Mouse (Mus musculus) adrenal gland, adult 8-10 months (tissue): ENCODE measurements around the gene Prss43. TPM values are rescaled to one million over a fixed set of nuclear protein-coding genes. Genes with fewer than 3 reads are reported as not detected.
"Not testable (repeated sequence)": the region's sequence is repeated elsewhere in the genome, so short reads cannot be mapped to it uniquely, and the experiment has no call there.

ENCODE experiments used
- DNase-seq: peaks from one replicate; pipeline ENCODE4 v3.0.0; 2022
- total RNA-seq, 4 experiments: library from RNA; stranded (reverse); gene quantifications; 2 replicates each; pipeline ENCODE4 v1.2.4; 2022

Gene Prss43
- not detected for total RNA-seq

DNA sequence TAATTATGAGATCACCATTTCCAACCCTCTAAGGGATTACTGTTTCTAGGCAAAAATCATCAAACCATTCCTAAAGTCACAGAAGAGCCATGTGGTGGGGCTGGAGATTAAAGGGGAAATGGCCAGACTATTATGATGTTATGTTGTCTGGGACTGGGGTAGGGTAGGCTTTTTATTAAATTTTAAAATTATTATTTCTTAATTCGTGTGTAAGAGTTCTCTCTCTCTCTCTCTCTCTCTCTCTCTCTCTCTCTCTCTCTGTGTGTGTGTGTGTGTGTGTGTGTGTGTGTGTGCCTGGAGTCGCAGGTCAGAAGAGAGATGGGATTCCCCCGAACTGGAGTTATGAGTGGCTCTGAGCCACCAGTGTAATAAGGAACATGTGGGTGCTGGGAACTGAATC lies at the start of gene Prss43:
Prss43 (plus strand) TSS at position 301 of the 400 bp plus-strand sequence.
- DNase-seq = no peak

DNA sequence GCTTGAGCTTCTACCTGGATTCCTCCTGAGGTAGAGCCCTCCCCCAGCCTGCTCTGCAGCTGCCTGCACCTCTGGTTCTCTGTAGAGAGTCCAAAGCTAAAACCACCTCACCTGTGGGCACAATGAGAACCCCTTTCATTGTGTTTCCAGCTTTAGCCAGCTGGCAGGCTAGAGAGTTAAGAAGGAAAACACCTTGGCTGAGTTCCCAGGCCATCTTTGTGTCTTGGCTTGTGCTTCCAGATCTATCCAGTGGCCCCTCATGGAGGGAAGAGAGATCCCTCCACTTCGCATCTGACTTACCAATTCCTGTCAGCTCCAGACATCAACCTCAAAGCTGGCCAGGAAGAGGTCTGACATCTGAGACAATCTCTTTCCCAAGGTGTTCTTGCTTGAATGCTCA lies 48.4 kb upstream of the Prss43 start:
- DNase-seq = no peak

DNA sequence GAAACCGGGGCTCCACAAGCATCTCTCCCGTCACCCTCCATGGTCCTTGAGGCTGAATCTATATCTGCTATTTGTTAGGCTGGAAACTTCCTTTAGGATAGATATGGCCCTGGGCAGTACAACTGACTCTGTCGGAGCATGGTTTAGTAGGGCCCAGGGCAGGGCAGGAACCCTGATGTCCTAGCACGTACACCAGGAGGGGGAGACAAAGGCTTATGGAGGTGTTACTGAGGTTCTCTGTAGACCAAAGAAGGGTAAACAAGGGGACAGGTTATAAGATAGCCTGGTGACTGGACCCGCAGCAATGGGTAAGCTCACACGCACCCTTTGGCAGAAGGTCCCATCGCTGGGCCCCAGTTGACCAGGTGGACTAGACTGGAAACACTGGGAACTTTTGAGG lies 47.9 kb upstream of the Prss43 start:
- DNase-seq = no peak

DNA sequence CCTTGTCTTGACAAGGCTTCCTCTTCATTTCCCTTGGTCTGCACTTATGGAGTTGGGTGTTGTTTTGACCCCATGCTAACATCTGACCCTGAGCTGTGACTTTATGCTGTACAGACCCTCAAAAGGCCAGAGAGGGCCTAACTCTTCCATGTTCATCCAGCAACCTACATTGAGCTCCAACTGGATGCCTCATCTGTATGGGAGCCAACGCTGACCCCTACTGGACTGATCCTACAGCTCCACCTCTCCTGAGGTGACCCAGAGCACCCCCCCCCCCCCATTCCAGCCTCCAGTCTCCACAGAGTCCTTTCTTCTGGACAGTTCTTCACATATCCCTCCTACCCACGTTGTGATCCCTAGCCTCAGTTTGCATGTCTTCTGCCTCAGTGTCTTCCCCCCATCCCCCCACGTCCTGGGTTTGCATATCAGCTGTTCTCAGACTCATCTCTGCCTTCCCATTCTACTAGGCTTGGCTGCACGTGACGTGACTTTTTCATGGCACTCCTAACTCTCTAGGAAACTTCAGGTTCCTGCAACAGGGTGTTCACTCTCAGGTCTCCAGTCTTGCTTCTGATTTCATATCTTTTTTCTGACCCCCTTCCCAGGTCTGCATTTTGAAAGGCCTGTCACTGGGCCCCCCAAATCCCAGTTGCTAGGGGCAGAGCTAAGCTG lies 47.1 kb upstream of the Prss43 start:
- DNase-seq = no peak

DNA sequence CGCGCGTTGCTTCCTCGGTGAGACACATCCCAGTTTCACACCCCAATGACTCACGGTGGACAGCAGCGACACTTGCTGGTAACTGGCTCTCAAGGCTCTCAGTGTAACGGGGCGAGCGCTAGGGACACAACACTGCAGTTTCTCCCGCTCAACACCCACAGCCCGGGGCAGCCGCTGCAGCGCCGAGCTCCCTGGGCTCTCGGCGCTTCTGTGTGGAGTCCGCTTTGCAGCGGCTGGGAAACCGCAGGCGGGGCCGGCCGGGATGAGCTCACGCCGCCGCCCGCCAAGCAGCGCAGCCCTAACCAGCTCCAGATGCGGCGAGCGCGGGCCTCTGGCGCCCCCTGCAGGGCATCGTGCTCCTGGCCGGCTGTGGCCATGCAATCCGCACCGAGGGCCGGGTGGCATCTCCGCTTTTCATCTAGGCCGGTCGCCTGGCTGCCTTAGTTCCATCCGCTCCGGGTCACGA lies 45.2 kb upstream of the Prss43 start:
- peak; percentile 86 for DNase-seq

DNA sequence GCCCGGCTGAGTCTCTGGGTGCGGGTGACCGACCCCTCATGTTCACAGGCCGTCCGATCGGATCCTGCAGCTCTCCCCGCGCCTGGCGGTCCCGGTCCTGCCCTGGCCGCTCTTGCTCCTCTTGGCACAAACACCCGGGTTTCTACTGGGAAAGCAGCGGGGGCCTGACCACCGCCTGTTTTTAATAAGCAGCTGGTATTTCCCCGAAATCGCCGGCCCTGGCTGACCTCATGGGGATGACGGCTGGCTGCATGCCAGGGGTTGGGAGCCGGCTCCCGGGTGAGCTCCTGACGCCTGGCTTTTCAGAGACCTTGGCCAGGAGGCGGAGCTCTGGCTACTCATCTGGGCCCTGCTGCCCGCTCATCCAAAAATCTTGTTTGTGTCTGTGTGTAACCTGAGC lies 44.8 kb upstream of the Prss43 start:
- peak; percentile 88 for DNase-seq

DNA sequence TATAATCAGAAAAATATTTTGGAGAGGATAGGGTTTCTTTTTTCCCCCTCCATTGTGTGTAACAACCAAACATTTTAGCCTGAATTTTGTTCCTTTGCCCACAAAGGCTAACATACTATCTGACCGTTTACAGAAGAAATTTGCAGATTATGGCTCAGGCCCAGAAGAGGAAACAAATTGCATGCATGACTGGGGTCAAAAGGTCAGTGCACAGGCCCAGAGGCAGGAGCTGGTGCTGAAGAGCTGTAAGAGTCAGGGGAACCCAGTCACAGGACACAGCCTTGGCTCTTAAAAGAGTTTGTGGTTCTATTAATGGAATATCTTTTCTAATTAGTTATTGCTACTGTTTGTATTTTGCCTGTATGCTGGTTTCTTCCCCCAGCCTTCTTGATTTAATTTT lies 42.9 kb upstream of the Prss43 start:
- no peak for DNase-seq

DNA sequence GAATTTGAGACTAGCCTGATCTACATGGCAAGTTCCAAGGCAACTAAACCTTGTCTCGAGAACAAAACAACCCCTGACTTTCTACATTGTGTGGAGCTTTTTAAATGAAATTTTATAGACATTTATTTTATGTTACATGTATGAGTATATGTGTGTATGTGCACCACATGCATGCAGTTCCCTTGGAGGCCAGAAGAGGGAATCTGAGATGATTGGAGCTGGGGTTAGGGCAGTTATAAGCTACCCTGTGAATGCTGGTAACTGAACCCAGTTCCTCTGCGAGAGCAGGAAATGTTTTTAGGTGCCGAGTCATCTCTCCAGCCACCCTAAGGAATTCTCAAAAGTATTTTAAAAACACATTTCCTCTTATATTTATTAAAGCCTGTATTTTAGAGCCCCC lies 38.3 kb upstream of the Prss43 start:
- no peak for DNase-seq

DNA sequence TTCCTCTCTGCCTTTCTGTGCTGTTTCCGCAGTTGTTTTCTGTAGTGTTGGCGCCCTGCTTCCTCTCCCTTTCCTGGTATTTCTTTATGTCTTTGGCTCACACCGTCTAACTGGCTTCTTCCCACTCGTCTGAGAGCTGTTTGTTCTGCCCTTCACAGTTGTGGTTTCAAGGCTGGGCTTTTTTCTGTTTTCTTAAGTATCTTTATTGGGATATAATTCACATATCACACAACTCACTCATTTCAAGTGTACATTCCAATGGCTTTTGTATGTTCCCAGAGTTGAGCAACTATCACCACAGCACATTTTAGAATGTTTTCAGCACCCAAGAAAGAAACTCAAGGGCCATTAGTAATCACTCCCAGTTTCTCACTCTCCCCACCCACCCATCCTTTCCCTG lies 36.0 kb upstream of the Prss43 start:
- no peak for DNase-seq

DNA sequence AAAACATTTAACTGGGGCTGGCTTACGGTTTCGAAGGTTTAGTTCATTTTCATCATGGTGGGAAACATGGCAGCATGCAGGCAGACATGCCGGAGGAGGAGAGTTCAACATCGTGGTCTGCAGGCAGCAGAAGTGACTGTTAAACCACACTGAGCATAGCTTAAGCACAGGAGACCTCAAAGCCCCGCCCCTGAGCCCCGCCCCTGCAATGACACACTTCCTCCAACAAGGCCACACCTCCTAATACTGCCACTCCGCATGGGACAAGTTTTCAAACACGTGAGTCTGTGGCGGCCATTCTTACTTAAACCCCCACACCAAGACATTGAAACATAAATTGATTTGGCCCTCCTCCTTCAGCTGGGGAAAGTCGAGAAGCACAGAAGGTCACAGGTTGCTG lies 29.5 kb upstream of the Prss43 start:
- no peak for DNase-seq

DNA sequence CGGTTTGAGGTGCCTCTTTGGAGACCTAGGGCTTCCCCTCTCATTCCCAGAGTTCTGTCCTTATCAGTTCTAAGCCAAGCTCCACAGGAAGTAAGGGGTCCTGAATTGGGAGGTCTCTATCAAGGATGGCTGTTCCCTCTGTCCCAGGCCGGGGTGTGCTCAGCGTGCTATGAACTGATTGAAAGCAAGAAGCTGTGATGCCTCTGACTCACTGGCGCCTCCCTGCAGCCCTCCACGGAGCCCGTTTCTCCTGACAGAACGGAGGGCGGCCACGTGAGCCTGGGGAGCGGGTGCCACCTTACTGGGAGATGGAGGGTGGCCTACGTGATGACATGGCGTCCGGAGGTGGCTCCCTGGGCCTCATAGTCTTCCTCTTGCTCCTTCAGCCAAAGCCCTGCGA lies 28.6 kb upstream of the Prss43 start, which contains the start of gene Prss42:
Prss42 (plus strand) TSS at position 301 of the 400 bp plus-strand sequence.
- DNase-seq = no peak

DNA sequence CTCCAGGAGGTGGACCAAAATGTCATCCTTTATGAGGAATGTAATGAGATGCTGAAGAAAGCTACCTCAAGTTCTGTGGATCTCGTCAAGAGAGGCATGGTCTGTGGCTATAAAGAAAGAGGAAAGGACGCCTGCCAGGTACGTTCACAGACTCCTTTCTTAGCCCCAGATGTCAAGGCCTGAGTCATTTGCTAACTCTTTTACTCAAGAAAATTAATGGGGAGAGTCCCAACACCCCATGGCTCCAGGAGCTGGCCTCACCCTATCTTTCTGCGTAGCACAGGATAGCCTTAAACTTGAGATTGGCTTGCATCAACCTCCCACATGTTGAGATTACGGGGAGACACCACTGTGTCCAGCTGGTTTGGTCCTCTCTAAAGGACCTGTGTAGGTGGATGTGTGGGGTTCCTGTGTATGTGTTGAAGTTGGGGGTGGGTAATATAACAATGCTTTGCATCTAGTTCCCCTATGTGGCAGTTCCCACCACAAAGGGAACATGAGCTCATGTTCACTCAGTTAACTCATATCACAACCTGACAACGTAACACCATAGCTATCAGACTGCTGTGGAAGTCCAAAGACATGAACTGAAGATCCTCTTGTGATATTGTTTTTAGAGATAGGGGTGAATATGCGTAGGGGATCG lies 25.5 kb upstream of the Prss43 start:
- DNase-seq = no peak

DNA sequence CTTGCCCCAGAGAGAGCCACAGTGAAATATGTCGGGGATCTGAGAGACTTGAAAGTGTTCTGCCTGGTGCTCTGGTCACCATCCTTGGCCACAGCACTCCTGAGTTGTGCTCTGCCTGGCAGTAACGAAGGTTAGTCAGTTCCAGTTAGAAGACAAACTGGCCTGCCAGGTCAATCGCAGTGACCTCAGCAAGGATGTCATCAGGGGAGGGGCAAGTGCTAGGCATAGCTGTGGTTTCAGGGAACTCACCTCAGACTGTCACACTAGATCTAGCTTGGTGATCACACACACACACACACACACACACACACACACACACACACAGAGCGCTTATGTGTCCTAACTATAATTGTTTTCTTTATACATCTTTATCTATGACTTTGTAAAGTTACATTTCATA lies 23.2 kb upstream of the Prss43 start:
- DNase-seq = no peak

DNA sequence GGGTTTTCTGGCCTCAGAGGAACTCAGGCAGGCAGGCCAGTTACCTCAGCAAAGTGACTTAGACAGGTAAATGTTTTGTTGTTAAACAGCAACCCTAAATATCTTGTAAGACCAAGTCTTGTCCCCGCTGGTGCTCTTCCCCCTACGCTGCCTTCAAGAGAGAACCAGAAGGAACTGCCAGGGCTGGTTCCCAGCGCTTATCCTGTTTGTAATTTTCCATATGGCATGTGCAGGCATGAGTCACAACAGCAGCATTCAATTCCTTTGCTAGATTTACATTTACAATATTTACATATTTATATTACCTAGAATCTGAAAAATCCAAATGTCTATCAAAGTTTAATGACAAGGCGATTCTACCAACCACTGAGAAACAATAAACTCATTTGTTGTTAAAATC lies 16.4 kb upstream of the Prss43 start:
- no peak for DNase-seq

DNA sequence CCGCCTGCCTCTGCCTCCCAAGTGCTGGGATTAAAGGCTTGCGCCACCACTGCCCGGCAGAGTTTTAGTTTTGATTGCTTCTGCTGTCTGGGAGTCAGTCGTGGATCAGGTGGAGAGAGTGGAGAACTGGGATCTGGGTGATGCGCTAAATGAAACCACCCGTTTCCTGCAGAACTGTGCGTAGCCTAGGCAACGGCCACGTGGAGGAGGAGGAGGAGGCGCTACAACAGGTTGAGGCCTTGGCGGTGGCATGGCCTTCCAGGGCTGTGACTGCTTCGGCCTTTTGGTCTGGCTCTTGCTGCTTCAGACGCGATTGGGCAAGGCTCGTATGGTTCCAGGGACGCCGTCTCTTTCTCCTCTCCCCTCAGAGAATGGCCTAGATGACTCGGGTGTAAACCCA lies 12.7 kb upstream of the Prss43 start, which contains the start of gene Prss44:
Prss44 (plus strand) TSS at position 206 of the 400 bp plus-strand sequence.
- DNase-seq = no peak

DNA sequence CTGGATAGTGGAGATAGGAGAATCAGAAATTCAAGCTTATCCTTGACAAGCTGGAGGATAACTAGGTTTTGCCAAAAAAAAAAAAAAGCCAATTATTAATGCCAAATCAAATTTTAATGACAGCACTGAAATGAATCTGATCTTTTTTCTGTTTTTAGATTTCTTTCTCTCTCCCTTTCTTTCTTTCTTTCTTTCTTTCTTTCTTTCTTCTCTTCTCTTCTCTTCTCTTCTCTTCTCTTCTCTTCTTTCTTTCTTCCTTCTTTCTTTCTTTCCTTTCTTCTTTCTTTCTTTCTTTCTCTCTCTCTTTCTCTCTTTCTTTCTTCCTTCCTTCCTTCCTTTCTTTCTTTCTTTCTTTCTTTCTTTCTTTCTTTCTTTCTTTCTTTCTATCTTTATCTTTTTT lies 5.9 kb upstream of the Prss43 start:
- not testable (repeated sequence) for DNase-seq

DNA sequence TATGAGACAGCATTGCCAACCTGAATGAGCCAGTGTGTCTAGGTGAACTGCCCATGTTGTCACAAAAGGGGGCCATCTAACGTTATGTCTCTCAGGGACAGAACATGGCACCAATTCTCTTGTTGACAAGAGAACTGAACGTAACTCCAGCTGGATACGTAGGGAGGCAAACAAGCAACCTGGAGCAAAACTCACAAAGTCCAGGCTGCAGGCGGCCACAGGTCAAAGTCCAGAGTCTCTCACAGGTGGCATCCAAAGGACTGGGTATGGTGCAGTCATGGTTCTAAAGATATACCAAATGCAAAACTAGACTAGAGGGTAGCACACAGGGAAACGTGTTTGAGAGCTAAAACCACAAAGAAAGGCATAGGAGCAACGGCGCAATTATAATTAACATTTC lies 5.1 kb upstream of the Prss43 start:
- DNase-seq = no peak

DNA sequence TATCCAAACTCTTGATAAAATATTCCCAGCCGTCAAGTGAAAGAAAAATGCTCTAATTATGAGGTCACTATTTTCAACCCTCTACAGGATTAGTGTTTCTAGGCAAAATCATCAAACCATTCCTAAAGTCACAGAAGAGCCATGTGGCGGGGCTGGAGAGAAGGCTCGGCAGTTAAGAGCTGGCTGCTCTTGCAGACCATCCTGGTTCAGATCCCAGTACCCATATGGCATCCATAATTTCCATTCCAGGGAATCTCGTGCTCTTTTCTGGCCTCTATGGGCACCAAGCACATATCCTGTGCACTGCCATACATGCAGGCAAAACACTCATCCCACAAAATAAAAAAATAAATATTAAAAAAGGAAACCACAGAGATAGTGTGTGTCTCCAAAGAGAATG lies 1.1 kb upstream of the Prss43 start:
- DNase-seq = no peak

DNA sequence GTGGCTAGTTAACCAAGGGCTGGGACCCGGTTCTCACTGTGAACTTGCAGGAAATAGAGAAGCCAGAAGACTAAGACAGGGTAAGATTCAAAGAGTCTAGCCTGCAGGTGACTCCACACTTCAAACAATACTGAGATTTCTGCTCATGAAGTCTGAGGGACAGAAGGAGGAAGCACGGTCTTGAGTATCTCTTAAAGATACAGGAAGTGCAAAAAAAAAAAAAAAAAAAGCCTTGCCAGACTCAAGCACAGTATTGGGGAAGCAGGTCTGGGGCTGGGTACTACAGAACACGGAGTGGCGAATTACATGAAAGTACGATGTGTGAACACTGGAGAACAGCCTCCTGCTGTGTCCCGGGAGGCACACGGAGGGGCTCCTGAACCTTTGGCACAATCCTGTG lies 658 bp upstream of the Prss43 start:
- no peak for DNase-seq

DNA sequence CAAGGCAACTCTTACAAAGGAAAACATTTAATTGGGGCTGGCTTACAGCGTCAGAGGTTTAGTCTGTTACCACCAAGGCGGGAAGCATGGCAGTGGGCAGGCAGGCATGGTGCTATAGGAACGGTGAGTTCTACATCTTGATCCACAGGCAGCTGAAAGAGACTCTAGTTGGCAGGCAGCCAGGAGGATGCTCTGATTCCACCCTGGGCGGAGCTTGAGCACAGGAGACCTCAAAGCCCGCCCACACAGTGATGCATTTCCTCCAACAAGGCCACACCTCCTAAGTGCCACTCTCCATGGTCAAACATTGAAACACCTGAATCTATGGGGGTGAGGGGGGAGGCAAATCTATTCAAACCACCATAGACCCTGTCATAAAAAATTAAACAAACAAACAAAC lies 6.5 kb downstream of the Prss43 start:
- no peak for DNase-seq

DNA sequence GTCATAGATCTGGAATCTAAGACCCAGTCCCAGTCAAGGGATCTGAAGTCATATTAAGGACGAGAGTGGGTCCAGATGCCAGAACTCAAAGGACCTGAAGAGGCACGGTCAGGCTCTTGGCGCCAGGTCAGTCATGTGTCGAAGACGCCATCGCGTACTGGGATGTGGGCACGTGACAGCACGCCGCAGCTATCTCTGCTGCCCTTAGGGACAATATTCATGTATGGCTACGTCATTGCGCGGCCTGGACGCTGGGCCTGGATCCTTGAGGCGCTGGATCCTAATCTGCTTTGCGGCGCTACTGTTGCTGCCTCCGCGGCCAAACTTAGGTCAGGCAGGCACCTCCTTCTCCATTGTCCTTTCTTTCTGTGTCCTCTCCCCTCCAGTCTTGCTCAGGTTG lies 7.9 kb downstream of the Prss43 start, which contains the start of gene Prss45:
Prss45 (plus strand) TSS at position 178 of the 400 bp plus-strand sequence.
- no peak for DNase-seq

DNA sequence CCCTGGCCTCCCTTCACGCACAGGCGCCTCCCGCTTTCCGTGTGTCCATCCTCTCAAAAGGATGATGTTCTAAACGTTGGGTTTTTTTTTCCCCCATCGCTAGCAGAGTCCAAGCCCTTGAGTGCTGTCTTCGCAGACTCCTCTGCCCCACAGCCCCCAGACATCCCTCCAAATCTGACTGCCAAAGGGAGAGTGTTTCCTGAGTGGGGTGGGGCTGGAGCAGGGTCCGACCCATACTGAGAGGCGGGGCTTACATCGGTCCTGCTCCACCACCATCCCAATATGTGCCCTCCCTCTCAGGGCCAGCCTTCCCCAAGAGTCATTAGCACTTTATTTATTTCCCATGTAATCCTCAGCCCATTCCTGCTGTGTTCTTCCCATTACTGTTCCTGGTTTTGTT lies 8.5 kb downstream of the Prss43 start:
- no peak for DNase-seq

DNA sequence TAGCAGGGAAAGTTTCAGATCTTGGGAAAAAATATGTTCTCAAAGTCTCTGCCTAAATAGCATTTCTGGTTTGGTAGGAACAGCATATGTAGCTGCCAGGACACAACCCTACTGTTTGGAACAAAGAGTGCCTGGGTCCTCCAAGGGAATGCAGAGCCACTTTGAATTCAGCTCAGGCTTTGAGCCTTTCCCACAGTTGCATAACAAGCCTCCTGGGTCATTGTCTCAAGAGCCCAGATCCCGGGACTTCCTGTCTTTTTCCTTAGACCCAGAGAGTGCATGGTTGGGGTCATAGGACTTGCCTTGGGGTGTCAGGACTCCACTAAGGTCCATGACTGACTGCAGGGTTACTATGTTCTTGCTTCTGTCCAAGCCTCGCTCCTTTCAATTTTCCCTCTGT lies 9.6 kb downstream of the Prss43 start:
- DNase-seq = no peak

DNA sequence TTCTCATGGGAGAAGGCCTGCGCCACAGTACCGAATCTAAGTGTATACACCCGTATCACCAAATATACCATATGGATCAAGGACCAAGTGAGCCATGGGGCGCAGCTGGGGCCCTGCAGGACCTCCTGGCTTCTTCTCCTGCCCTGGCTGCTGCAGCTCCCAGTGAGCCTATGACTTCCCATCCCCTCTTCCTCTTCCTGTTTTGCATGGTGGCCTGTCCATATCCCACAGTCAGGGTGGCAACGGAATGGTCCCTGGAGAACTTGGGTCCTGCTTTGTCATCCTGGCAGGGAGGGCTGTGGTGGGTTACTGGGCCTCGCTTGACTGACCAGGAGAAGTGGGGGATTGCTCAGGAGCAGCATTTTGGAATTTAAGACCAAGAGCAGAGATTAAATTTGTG lies 14.4 kb downstream of the Prss43 start:
- DNase-seq = no peak
